Mouse (Mus musculus) megakaryocyte, embryonic 14.5 days (primary cell): ENCODE measurements around the gene C130074G19Rik. TPM values are rescaled to one million over a fixed set of nuclear protein-coding genes. Genes with fewer than 3 reads are reported as not detected.

Experiments
- H3K27me3 ChIP-seq: replicated peaks from 2 replicates; pipeline ENCODE3; 2012; ENCODE audit warnings: inconsistent platforms
- H3K36me3 ChIP-seq: replicated peaks from 2 replicates; pipeline ENCODE3; 2012; ENCODE audit warnings: low read length, inconsistent platforms, mixed read lengths
- H3K4me1 ChIP-seq: 2 replicates; pipeline ENCODE4 v1.6.1; 2012; ENCODE audit warnings: inconsistent platforms
- H3K4me3 ChIP-seq: replicated peaks from 2 replicates; pipeline ENCODE3; 2012; ENCODE audit warnings: moderate library complexity, mild to moderate bottlenecking, inconsistent platforms
- H3K9me3 ChIP-seq: 2 replicates; pipeline ENCODE4 v1.6.1; 2012; ENCODE audit warnings: inconsistent platforms
- FLI1 ChIP-seq: IDR thresholded peaks from 2 replicates; pipeline ENCODE4 v1.6.1; 2012; ENCODE audit warnings: low read length, inconsistent platforms, mixed read lengths
- GATA1 ChIP-seq: IDR thresholded peaks from 3 replicates; pipeline ENCODE4 v1.6.1; 2012; ENCODE audit warnings: mixed read lengths, low read length, inconsistent platforms, borderline replicate concordance
- polyA plus RNA-seq: library from polyadenylated mRNA; stranded (reverse); fragments of >175 nt; gene quantifications from 2 replicates; pipeline ENCODE4 v1.2.3, GENCODE M21; 2012; ENCODE audit warnings: low replicate concordance; ENCODE audit not compliant: insufficient read depth

Gene C130074G19Rik
- polyA plus RNA-seq, 1 experiment = not detected

GRCm38 (mm10) chr1:184878860-184879259, 4.2 kb downstream of the C130074G19Rik start:
- Histone ChIP-seq H3K36me3 (no peaks in the 10 kb centered on the region), H3K27me3 (peaks cover 70% of the 10 kb centered on the region)
- no peak for TF ChIP-seq FLI1
- no peak for TF ChIP-seq GATA1

GRCm38 (mm10) chr1:184877306-184877705, 5.7 kb downstream of the C130074G19Rik start:
- peaks cover 5% of the 10 kb centered on the region; the same call in 1 of the 2 replicates for H3K9me3 ChIP-seq
- H3K4me1 ChIP-seq = peaks cover 5% of the 10 kb centered on the region
- peaks cover 64% of the 10 kb centered on the region for H3K27me3 ChIP-seq
- no peak for TF ChIP-seq FLI1
- TF ChIP-seq GATA1 = no peak
- H3K4me3 ChIP-seq = no peak overlapping the region
- H3K36me3 ChIP-seq = no peaks in the 10 kb centered on the region

More at GRCm38 (mm10) chr1:184878860-184879259, 4.2 kb downstream of the C130074G19Rik start:
- H3K4me1 ChIP-seq = peaks cover 13% of the 10 kb centered on the region
- peaks cover 5% of the 10 kb centered on the region; the same call in 1 of the 2 replicates for H3K9me3 ChIP-seq
- H3K4me3 ChIP-seq = no peak overlapping the region

- peaks cover 1% of the 10 kb centered on the region; the same call in 1 of the 2 replicates for H3K9me3 ChIP-seq
- H3K4me1 ChIP-seq = no peaks in the 10 kb centered on the region
- peaks cover 53% of the 10 kb centered on the region for H3K27me3 ChIP-seq
- H3K4me3 ChIP-seq = no peak overlapping the region
- TF ChIP-seq GATA1 (no peak), FLI1 (no peak)
- H3K36me3 ChIP-seq = no peaks in the 10 kb centered on the region
Measured at GRCm38 (mm10) chr1:184873910-184874309, 9.1 kb downstream of the C130074G19Rik start.

- H3K4me1 ChIP-seq = no peaks in the 10 kb centered on the region
- TF ChIP-seq FLI1 = no peak
- H3K4me3 ChIP-seq = no peak overlapping the region
- no peaks in the 10 kb centered on the region for H3K9me3 ChIP-seq
- peaks cover 50% of the 10 kb centered on the region for H3K27me3 ChIP-seq
- no peaks in the 10 kb centered on the region for H3K36me3 ChIP-seq
Measured at GRCm38 (mm10) chr1:184872069-184872819, 10.8 kb downstream of the C130074G19Rik start.

- TF ChIP-seq GATA1 (no peak), FLI1 (no peak)
- Histone ChIP-seq H3K36me3 (no peaks in the 10 kb centered on the region), H3K4me1 (no peaks in the 10 kb centered on the region; the same call in 1 of the 2 replicates)
Measured at GRCm38 (mm10) chr1:184871506-184871905, 11.5 kb downstream of the C130074G19Rik start.

GRCm38 (mm10) chr1:184870646-184871385, 12.2 kb downstream of the C130074G19Rik start:
- TF ChIP-seq GATA1 (no peak), FLI1 (no peak)
- no peak overlapping the region for H3K4me3 ChIP-seq
- no peaks in the 10 kb centered on the region; the same call in 1 of the 2 replicates for H3K4me1 ChIP-seq
- no peaks in the 10 kb centered on the region for H3K9me3 ChIP-seq
- H3K36me3 ChIP-seq = no peaks in the 10 kb centered on the region
- peaks cover 53% of the 10 kb centered on the region for H3K27me3 ChIP-seq

More at GRCm38 (mm10) chr1:184871506-184871905, 11.5 kb downstream of the C130074G19Rik start:
- Histone ChIP-seq H3K27me3 (peaks cover 52% of the 10 kb centered on the region), H3K9me3 (no peaks in the 10 kb centered on the region), H3K4me3 (no peak overlapping the region)

- Histone ChIP-seq H3K4me1 (no peaks in the 10 kb centered on the region; the same call in 1 of the 2 replicates), H3K36me3 (no peaks in the 10 kb centered on the region), H3K9me3 (no peaks in the 10 kb centered on the region), H3K4me3 (no peak overlapping the region), H3K27me3 (peaks cover 51% of the 10 kb centered on the region)
- no peak for TF ChIP-seq FLI1
- no peak for TF ChIP-seq GATA1
Measured at GRCm38 (mm10) chr1:184869939-184870565, 13.0 kb downstream of the C130074G19Rik start.

GRCm38 (mm10) chr1:184867640-184868120, 15.3 kb downstream of the C130074G19Rik start:
- Histone ChIP-seq H3K4me1 (no peaks in the 10 kb centered on the region; the same call in 1 of the 2 replicates), H3K36me3 (no peaks in the 10 kb centered on the region), H3K27me3 (peaks cover 54% of the 10 kb centered on the region), H3K4me3 (no peak overlapping the region), H3K9me3 (no peaks in the 10 kb centered on the region)
- TF ChIP-seq GATA1 (no peak), FLI1 (no peak)

GRCm38 (mm10) chr1:184864381-184864801, 18.6 kb downstream of the C130074G19Rik start:
- Histone ChIP-seq H3K4me3 (no peak overlapping the region), H3K4me1 (no peaks in the 10 kb centered on the region; the same call in 1 of the 2 replicates)
- TF ChIP-seq FLI1 = no peak
- no peak for TF ChIP-seq GATA1

GRCm38 (mm10) chr1:184862636-184863035, 20.4 kb downstream of the C130074G19Rik start:
- Histone ChIP-seq H3K36me3 (no peaks in the 10 kb centered on the region), H3K27me3 (peaks cover 49% of the 10 kb centered on the region), H3K9me3 (0 out of 2 replicates have a peak, but pooled peaks cover 2% of the 10 kb centered on the region), H3K4me3 (no peak overlapping the region), H3K4me1 (no peaks in the 10 kb centered on the region; the same call in 1 of the 2 replicates)
- TF ChIP-seq GATA1 (no peak), FLI1 (no peak)

More at GRCm38 (mm10) chr1:184864381-184864801, 18.6 kb downstream of the C130074G19Rik start:
- Histone ChIP-seq H3K9me3 (no peaks in the 10 kb centered on the region), H3K36me3 (no peaks in the 10 kb centered on the region), H3K27me3 (peaks cover 51% of the 10 kb centered on the region)
